Mouse (Mus musculus) C2C12 (cell line): ENCODE results near the gene Rasl11b. TPM values are rescaled to one million over a fixed set of nuclear protein-coding genes. Genes with fewer than 3 reads are reported as not detected.

Experiments
- H3K27me3 ChIP-seq: one replicate; pipeline ENCODE4 v1.6.1; 2011; ENCODE audit not compliant: control insufficient read depth, insufficient read depth, insufficient read length
- H3K36me3 ChIP-seq: one replicate; pipeline ENCODE4 v1.6.1; 2011; ENCODE audit not compliant: control insufficient read depth, insufficient read depth
- H3K4me3 ChIP-seq: one replicate; pipeline ENCODE4 v1.5.1; 2011; ENCODE audit warnings: mild to moderate bottlenecking, control low read depth; ENCODE audit not compliant: poor library complexity, insufficient read depth, severe bottlenecking
- H3K79me2 ChIP-seq: one replicate; pipeline ENCODE4 v1.6.1; 2011; ENCODE audit not compliant: control insufficient read depth, insufficient read depth
- H3K79me3 ChIP-seq: one replicate; pipeline ENCODE4 v1.6.1; 2011; ENCODE audit warnings: low read depth, control low read depth
- H3ac ChIP-seq: one replicate; pipeline ENCODE3; 2011; ENCODE audit warnings: low read depth; ENCODE audit not compliant: control insufficient read depth, insufficient read length
- CEBPB ChIP-seq: IDR thresholded peaks from one replicate; pipeline ENCODE4 v1.6.1; 2011; ENCODE audit warnings: low read depth, mild to moderate bottlenecking, control low read depth, moderate library complexity
- CTCF ChIP-seq: IDR thresholded peaks from one replicate; pipeline ENCODE4 v1.5.1; 2011; ENCODE audit not compliant: control insufficient read depth, insufficient read depth, insufficient read length
- FOSL1 ChIP-seq: IDR thresholded peaks from one replicate; pipeline ENCODE4 v1.8.0; 2011; ENCODE audit warnings: mild to moderate bottlenecking, low read length; ENCODE audit not compliant: poor library complexity, insufficient read depth, severe bottlenecking
- MAX ChIP-seq: IDR thresholded peaks from one replicate; pipeline ENCODE4 v1.6.1; 2011; ENCODE audit warnings: mild to moderate bottlenecking, control low read depth
- MYOD1 ChIP-seq: IDR thresholded peaks from one replicate; pipeline ENCODE4 v1.6.1; 2011; ENCODE audit warnings: low read depth; ENCODE audit not compliant: control insufficient read depth, insufficient read length
- MYOG ChIP-seq: IDR thresholded peaks from one replicate; pipeline ENCODE4 v1.6.1; 2011; ENCODE audit not compliant: control insufficient read depth, insufficient read length; ENCODE audit errors: extremely low read depth
- USF1 ChIP-seq: IDR thresholded peaks from one replicate; pipeline ENCODE4 v1.6.1; 2011; ENCODE audit warnings: low read depth, mild to moderate bottlenecking, control low read depth, moderate library complexity
- polyA plus RNA-seq: library from polyadenylated mRNA; unstranded; fragments of >200 nt; fragmentation: generic; extraction: Trizol; gene quantifications from one replicate; pipeline ENCODE4 v1.2.1, GENCODE M21; 2012; ENCODE audit warnings: missing spikeins

Rasl11b gene
- polyA plus RNA-seq, 1 experiment = 4.8 TPM

- no peak for TF ChIP-seq MYOG
- TF ChIP-seq CEBPB = no peak
- TF ChIP-seq CTCF = no peak
- TF ChIP-seq USF1 = no peak
- no peak for TF ChIP-seq MAX
- no peak for TF ChIP-seq FOSL1
- no peak for TF ChIP-seq MYOD1
- no peaks in the 10 kb centered on the region for H3K36me3 ChIP-seq
Observed at GRCm38 (mm10) chr5:74240926-74241680, 46.0 kb downstream of the Rasl11b start.

GRCm38 (mm10) chr5:74242654-74243053 is 47.6 kb downstream of the Rasl11b start:
- H3K79me2 ChIP-seq = no peaks in the 10 kb centered on the region
- no peak overlapping the region for H3ac ChIP-seq
- no peak for TF ChIP-seq MYOD1
- TF ChIP-seq MAX = no peak
- no peak for TF ChIP-seq CTCF
- no peak for TF ChIP-seq FOSL1
- no peak for TF ChIP-seq USF1
- TF ChIP-seq CEBPB = no peak
- no peak for TF ChIP-seq MYOG
- no peaks in the 10 kb centered on the region for H3K36me3 ChIP-seq
- H3K4me3 ChIP-seq = no peak overlapping the region
- no peaks in the 10 kb centered on the region for H3K79me3 ChIP-seq
- no peaks in the 10 kb centered on the region for H3K27me3 ChIP-seq

More at GRCm38 (mm10) chr5:74240926-74241680, 46.0 kb downstream of the Rasl11b start:
- no peak overlapping the region for H3K4me3 ChIP-seq
- no peaks in the 10 kb centered on the region for H3K27me3 ChIP-seq
- H3K79me2 ChIP-seq = no peaks in the 10 kb centered on the region
- no peak overlapping the region for H3ac ChIP-seq
- no peaks in the 10 kb centered on the region for H3K79me3 ChIP-seq

- no peak overlapping the region for H3K4me3 ChIP-seq
- no peaks in the 10 kb centered on the region for H3K36me3 ChIP-seq
- no peaks in the 10 kb centered on the region for H3K79me3 ChIP-seq
- H3K79me2 ChIP-seq = no peaks in the 10 kb centered on the region
- H3K27me3 ChIP-seq = no peaks in the 10 kb centered on the region
- H3ac ChIP-seq = no peak overlapping the region
- TF ChIP-seq CTCF = no peak
- TF ChIP-seq MYOD1 = no peak
- no peak for TF ChIP-seq MAX
- TF ChIP-seq MYOG = no peak
- no peak for TF ChIP-seq USF1
- no peak for TF ChIP-seq CEBPB
- no peak for TF ChIP-seq FOSL1
Observed at GRCm38 (mm10) chr5:74244406-74245019, 49.4 kb downstream of the Rasl11b start.

GRCm38 (mm10) chr5:74245641-74246145 is 50.6 kb downstream of the Rasl11b start:
- no peaks in the 10 kb centered on the region for H3K79me2 ChIP-seq
- no peak overlapping the region for H3ac ChIP-seq
- TF ChIP-seq CEBPB (no peak), FOSL1 (no peak), MYOG (no peak), USF1 (no peak), MYOD1 (no peak), MAX (no peak), CTCF (no peak)
- no peak overlapping the region for H3K4me3 ChIP-seq
- H3K36me3 ChIP-seq = no peaks in the 10 kb centered on the region
- no peaks in the 10 kb centered on the region for H3K79me3 ChIP-seq
- no peaks in the 10 kb centered on the region for H3K27me3 ChIP-seq

GRCm38 (mm10) chr5:74246453-74246852 is 51.4 kb downstream of the Rasl11b start:
- Histone ChIP-seq H3K79me3 (no peaks in the 10 kb centered on the region), H3K4me3 (no peak overlapping the region), H3K79me2 (no peaks in the 10 kb centered on the region), H3ac (no peak overlapping the region), H3K27me3 (no peaks in the 10 kb centered on the region), H3K36me3 (no peaks in the 10 kb centered on the region)
- no peak for TF ChIP-seq USF1
- no peak for TF ChIP-seq MYOG
- TF ChIP-seq FOSL1 = peak; percentile 2
- peak; percentile 94 for TF ChIP-seq MYOD1
- TF ChIP-seq CEBPB = no peak
- no peak for TF ChIP-seq MAX
- TF ChIP-seq CTCF = no peak
